Mouse (Mus musculus) neural tube, embryonic 12.5 days (tissue): ENCODE results near the gene Ino80e. TPM values are rescaled to one million over a fixed set of nuclear protein-coding genes. Genes with fewer than 3 reads are reported as not detected.

Experiments
- ATAC-seq: fragments of 200-750 bp; cut with Nextera tagmentation; 2 replicates; pipeline ENCODE4 v1.8.0; 2017; ENCODE audit warnings: low read depth, mild to moderate bottlenecking, moderate TSS enrichment, moderate library complexity; ENCODE audit not compliant: low FRiP score
- H3K27ac ChIP-seq: fragments of 300-500 bp; sonication (generic); 2 replicates; pipeline ENCODE4 v1.5.1; 2016
- H3K27me3 ChIP-seq: fragments of 300-500 bp; sonication (generic); replicated peaks from 2 replicates; pipeline ENCODE4 v1.6.1; 2016; ENCODE audit warnings: mild to moderate bottlenecking
- H3K36me3 ChIP-seq: fragments of 300-500 bp; sonication (generic); 2 replicates; pipeline ENCODE4 v1.6.1; 2016; ENCODE audit warnings: mild to moderate bottlenecking
- H3K4me1 ChIP-seq: fragments of 300-500 bp; sonication (generic); 2 replicates; pipeline ENCODE4 v1.6.1; 2016
- H3K4me2 ChIP-seq: fragments of 300-500 bp; sonication (generic); replicated peaks from 2 replicates; pipeline ENCODE4 v1.6.1; 2016; ENCODE audit warnings: mild to moderate bottlenecking
- H3K4me3 ChIP-seq: fragments of 300-500 bp; sonication (generic); 2 replicates; pipeline ENCODE4 v1.5.1; 2016
- H3K9ac ChIP-seq: fragments of 300-500 bp; sonication (generic); 2 replicates; pipeline ENCODE4 v1.6.1; 2016; ENCODE audit warnings: mild to moderate bottlenecking
- H3K9me3 ChIP-seq: fragments of 300-500 bp; sonication (generic); 2 replicates; pipeline ENCODE4 v1.6.1; 2016; ENCODE audit warnings: mild to moderate bottlenecking
- WGBS: fragments of 180-500 bp; shearing (Covaris S2); methylation state at CpG from one replicate; pipeline ENCODE4 v1.1.7; 2016; 5-methylcytosine and 5-hydroxymethylcytosine counted together
- polyA plus RNA-seq: library from polyadenylated mRNA; unstranded; fragments of >200 nt; fragmentation: Nextera tagmentation; extraction: Ambion mirVana; gene quantifications from 2 replicates; pipeline ENCODE4 v1.2.1, GENCODE M21; 2016

Ino80e gene
- polyA plus RNA-seq, 1 experiment from 2014 or later = 86.4 TPM

- no peak overlapping the region for H3K9ac ChIP-seq
- H3K4me1 ChIP-seq = peaks cover 21% of the 10 kb centered on the region
- ATAC-seq = no peak
- H3K36me3 ChIP-seq = peaks cover 41% of the 10 kb centered on the region
- WGBS = 92% methylated on average over 6 of the region's 6 CpGs
- no peaks in the 10 kb centered on the region for H3K9me3 ChIP-seq
- H3K27ac ChIP-seq = no peak overlapping the region
- H3K4me3 ChIP-seq = no peak overlapping the region
- peaks cover 37% of the 10 kb centered on the region for H3K27me3 ChIP-seq
- no peak overlapping the region for H3K4me2 ChIP-seq
These were observed 12.0 kb downstream of the Ino80e start for GRCm38 (mm10) chr7:126850161-126850560.

GRCm38 (mm10) chr7:126848794-126849193 is 13.4 kb downstream of the Ino80e start:
- H3K9ac ChIP-seq = peak overlapping the region; percentile 75
- H3K27ac ChIP-seq = no peak overlapping the region
- H3K27me3 ChIP-seq = peaks cover 37% of the 10 kb centered on the region
- peak overlapping the region; percentile 54 for H3K4me3 ChIP-seq
- no peaks in the 10 kb centered on the region for H3K9me3 ChIP-seq
- no peak for ATAC-seq
- H3K36me3 ChIP-seq = peaks cover 28% of the 10 kb centered on the region
- H3K4me1 ChIP-seq = peaks cover 21% of the 10 kb centered on the region
- H3K4me2 ChIP-seq = peak overlapping the region; percentile 99
- 22% methylated on average over 10 of the region's 10 CpGs for WGBS

- Histone ChIP-seq H3K27ac (no peak overlapping the region), H3K36me3 (peaks cover 17% of the 10 kb centered on the region), H3K9me3 (no peaks in the 10 kb centered on the region), H3K9ac (peak overlapping the region; percentile 75), H3K4me1 (peaks cover 21% of the 10 kb centered on the region), H3K4me2 (peak overlapping the region; percentile 99), H3K27me3 (peaks cover 40% of the 10 kb centered on the region), H3K4me3 (peak overlapping the region; percentile 54)
- peak; percentile 51 for ATAC-seq
- 1% methylated on average over 72 of the region's 74 CpGs for WGBS
These were observed 14.5 kb downstream of the Ino80e start for GRCm38 (mm10) chr7:126847421-126848398.

DNA sequence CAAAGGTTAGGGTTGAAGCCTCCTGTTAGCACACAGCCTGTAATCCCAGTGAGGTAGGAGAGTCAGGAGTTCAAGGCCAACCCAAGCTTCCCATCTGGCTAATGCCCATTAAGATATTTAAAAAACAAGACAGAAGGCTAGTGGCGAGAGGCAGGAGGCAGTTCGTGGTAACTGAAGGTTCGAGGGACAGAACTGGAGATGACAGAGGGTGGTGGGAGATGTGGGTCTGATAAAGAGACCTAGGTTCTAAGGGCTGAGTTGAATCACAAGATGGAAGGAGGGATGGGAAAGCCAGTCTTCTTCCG is 15.1 kb downstream of the Ino80e start, which contains the start of gene Doc2a:
TSS of gene Doc2a (plus strand) at position 301 of the 305 bp plus-strand sequence.
- peak within 1 kb of the TSS; percentile 54 for H3K4me3 ChIP-seq
- H3K4me1 ChIP-seq = peaks cover 21% of the 10 kb centered on the region
- H3K36me3 ChIP-seq = peaks cover 10% of the 10 kb centered on the region
- H3K27me3 ChIP-seq = peaks cover 40% of the 10 kb centered on the region
- no peaks in the 10 kb centered on the region for H3K9me3 ChIP-seq
- peak within 1 kb of the TSS; percentile 99 for H3K4me2 ChIP-seq
- H3K27ac ChIP-seq = no peak within 1 kb of the TSS
- no peak for ATAC-seq
- peak within 1 kb of the TSS; percentile 75 for H3K9ac ChIP-seq
- WGBS = 26% methylated on average over 4 of the region's 4 CpGs

DNA sequence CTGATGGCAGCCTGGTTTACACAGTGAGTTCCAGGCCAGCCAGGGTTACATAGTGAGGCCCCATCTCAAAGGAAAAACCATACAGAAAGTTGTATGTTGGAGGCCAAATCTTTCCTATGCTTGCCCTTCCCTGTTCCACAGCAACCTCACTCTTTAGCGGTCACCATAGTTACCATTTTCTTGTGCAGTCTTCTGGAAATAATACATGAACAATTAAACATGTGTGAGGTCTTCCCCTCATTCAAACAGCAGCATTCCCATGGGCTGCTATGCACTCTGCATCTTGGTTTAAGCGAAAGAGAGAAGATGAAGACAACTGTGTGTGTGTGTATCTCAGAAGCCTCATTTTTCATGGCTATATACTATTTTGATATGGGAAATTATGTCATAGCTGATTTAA is 16.7 kb downstream of the Ino80e start:
- no peak overlapping the region for H3K4me3 ChIP-seq
- no peaks in the 10 kb centered on the region for H3K36me3 ChIP-seq
- no peak overlapping the region for H3K4me2 ChIP-seq
- no peaks in the 10 kb centered on the region for H3K9me3 ChIP-seq
- 44% methylated on average over 2 of the region's 2 CpGs for WGBS
- H3K9ac ChIP-seq = no peak overlapping the region
- H3K27me3 ChIP-seq = peaks cover 38% of the 10 kb centered on the region
- H3K4me1 ChIP-seq = peaks cover 21% of the 10 kb centered on the region
- ATAC-seq = no peak
- H3K27ac ChIP-seq = no peak overlapping the region

- WGBS = 84% methylated on average over 9 of the region's 9 CpGs
- H3K9me3 ChIP-seq = no peaks in the 10 kb centered on the region
- no peak overlapping the region for H3K27ac ChIP-seq
- peaks cover 17% of the 10 kb centered on the region for H3K27me3 ChIP-seq
- ATAC-seq = no peak
- H3K36me3 ChIP-seq = no peaks in the 10 kb centered on the region
- peaks cover 14% of the 10 kb centered on the region for H3K4me1 ChIP-seq
- no peak overlapping the region for H3K4me2 ChIP-seq
- no peak overlapping the region for H3K4me3 ChIP-seq
- no peak overlapping the region for H3K9ac ChIP-seq
These were observed 18.9 kb downstream of the Ino80e start for GRCm38 (mm10) chr7:126843276-126843675.

DNA sequence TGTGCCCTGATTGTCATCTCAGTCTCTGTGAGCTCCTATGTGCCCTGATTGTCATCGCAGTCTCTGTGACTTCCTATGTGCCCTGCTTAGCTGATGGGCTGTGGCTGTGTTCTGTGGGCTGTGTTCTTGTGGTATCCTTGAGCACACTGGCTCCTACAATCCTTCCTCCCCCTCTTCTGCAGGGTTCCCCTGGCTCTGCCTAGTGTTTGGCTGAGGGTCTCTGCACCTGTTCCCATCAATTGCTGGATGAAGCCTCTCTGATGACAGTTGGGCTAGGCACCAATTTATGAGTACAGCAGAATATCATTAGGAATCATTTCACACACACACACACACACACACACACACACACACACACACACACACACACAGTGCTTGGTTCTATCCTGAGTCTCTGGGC is 28.9 kb downstream of the Ino80e start:
- H3K4me2 ChIP-seq = no peak overlapping the region
- ATAC-seq = no peak
- WGBS = 96% methylated on average over 1 of the region's 1 CpGs

DNA sequence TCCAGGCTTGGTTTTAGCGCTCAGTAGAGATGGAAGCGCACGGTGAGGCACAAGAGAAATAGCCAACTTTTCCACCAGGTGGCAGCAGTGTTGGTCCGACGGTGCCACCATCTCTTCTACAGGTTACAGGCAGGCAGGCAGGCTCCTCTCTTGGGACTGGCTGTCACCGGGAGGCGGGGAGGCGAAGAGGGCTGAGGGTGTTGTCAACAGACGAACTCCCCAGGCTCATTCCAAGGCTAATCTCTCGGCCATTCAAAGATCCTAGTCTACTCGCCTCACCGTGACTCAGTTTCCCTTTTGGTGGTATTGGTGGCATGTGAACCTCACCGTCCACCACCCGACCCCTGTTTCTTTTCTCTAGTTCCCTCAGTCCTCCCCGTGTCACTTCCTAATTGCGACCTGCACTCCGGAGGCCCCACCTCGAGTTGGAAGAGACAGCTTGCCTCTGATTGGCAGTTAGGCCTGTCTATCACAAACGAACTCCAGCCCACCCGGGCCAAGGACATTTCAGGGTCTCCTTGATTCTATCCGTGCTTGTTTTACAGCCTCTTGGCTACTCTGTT is 30.1 kb downstream of the Ino80e start:
- peak overlapping the region; percentile 13; the same call in 1 of the 2 replicates for H3K4me3 ChIP-seq
- peaks cover 7% of the 10 kb centered on the region; the same call in 1 of the 2 replicates for H3K36me3 ChIP-seq
- H3K27me3 ChIP-seq = 0 out of 2 replicates have a peak, but pooled peaks cover 7% of the 10 kb centered on the region
- no peaks in the 10 kb centered on the region for H3K9me3 ChIP-seq
- no peak overlapping the region for H3K27ac ChIP-seq
- H3K4me2 ChIP-seq = peak overlapping the region; percentile 60
- H3K4me1 ChIP-seq = peaks cover 12% of the 10 kb centered on the region
- ATAC-seq = peak; percentile 76
- under 1% methylated on average over 21 of the region's 21 CpGs for WGBS
- no peak overlapping the region for H3K9ac ChIP-seq

More for the DNA sequence above, 28.9 kb downstream of the Ino80e start:
- H3K9me3 ChIP-seq = no peaks in the 10 kb centered on the region
- H3K4me1 ChIP-seq = peaks cover 12% of the 10 kb centered on the region
- no peak overlapping the region for H3K27ac ChIP-seq
- peaks cover 7% of the 10 kb centered on the region; the same call in 1 of the 2 replicates for H3K36me3 ChIP-seq
- no peak overlapping the region for H3K9ac ChIP-seq
- H3K4me3 ChIP-seq = no peak overlapping the region
- H3K27me3 ChIP-seq = 0 out of 2 replicates have a peak, but pooled peaks cover 7% of the 10 kb centered on the region

- Histone ChIP-seq H3K27me3 (0 out of 2 replicates have a peak, but pooled peaks cover 7% of the 10 kb centered on the region), H3K4me1 (peaks cover 17% of the 10 kb centered on the region), H3K4me3 (peak within 1 kb of the TSS; percentile 13; the same call in 1 of the 2 replicates), H3K4me2 (peak within 1 kb of the TSS; percentile 60), H3K9me3 (no peaks in the 10 kb centered on the region), H3K27ac (no peak within 1 kb of the TSS), H3K9ac (no peak within 1 kb of the TSS), H3K36me3 (peaks cover 7% of the 10 kb centered on the region; the same call in 1 of the 2 replicates)
- WGBS = 62% methylated on average over 5 of the region's 5 CpGs
- ATAC-seq = no peak
These were observed 30.6 kb downstream of the Ino80e start, which contains the start of gene 4930451I11Rik for GRCm38 (mm10) chr7:126831539-126831938. TSS of gene 4930451I11Rik (minus strand) at chr7:126831639.

GRCm38 (mm10) chr7:126825952-126826351 is 36.2 kb downstream of the Ino80e start:
- H3K4me3 ChIP-seq = no peak overlapping the region
- peaks cover 17% of the 10 kb centered on the region; the same call in 1 of the 2 replicates for H3K27me3 ChIP-seq
- H3K4me1 ChIP-seq = peaks cover 44% of the 10 kb centered on the region
- H3K9ac ChIP-seq = no peak overlapping the region
- H3K27ac ChIP-seq = no peak overlapping the region
- H3K4me2 ChIP-seq = peak overlapping the region; percentile 73
- H3K9me3 ChIP-seq = no peaks in the 10 kb centered on the region
- peaks cover 7% of the 10 kb centered on the region; the same call in 1 of the 2 replicates for H3K36me3 ChIP-seq
- 80% methylated on average over 5 of the region's 5 CpGs for WGBS
- no peak for ATAC-seq

DNA sequence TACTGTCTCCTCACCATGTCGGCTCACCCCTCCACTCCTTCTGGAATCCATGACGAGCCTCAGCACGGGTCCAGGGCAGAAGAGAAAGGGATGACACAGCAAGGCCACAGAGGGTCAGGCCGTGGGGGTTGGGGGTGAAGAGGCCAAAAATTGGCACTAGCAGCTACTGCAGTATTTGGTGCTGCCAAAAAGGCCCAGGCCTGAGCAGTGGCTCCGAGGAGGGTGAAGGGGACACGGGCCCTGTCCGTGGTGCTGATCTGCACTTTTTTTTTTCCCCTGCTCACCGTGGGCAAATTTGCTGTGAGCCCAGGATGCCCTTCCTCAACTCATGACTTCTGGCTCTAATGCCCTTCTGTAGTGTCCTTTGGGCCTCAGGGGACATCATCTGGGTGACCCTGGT is 36.8 kb downstream of the Ino80e start:
- peaks cover 17% of the 10 kb centered on the region; the same call in 1 of the 2 replicates for H3K27me3 ChIP-seq
- no peak overlapping the region; the same call in 1 of the 2 replicates for H3K4me3 ChIP-seq

DNA sequence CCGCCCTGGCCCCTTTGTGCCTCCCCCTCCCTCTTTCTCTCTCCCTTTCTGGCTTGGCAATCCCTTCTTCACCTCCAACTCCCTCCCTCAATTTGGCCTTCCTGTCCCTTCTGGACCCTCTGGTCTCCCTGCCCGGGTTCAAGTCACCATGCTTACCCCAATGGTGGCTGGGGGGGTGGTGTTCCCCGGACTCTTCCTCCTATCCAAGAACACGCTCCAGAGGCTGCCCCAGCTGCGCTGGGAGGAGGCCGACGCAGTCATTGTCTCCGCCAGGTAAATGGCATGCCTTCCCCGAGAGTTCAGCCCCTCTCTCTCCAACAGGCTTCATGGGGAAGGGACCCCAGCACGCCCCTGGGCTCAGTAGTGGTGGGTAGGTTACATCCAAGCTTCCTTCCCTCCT is 38.2 kb downstream of the Ino80e start:
- Histone ChIP-seq H3K4me2 (peak overlapping the region; percentile 73), H3K9me3 (no peaks in the 10 kb centered on the region), H3K4me1 (peaks cover 36% of the 10 kb centered on the region), H3K4me3 (peak overlapping the region; percentile 59), H3K27me3 (peaks cover 13% of the 10 kb centered on the region; the same call in 1 of the 2 replicates), H3K27ac (peak overlapping the region; percentile 21; the same call in 1 of the 2 replicates), H3K36me3 (peaks cover 5% of the 10 kb centered on the region; the same call in 1 of the 2 replicates), H3K9ac (peak overlapping the region; percentile 82)
- no peak for ATAC-seq
- 13% methylated on average over 10 of the region's 10 CpGs for WGBS

More for the DNA sequence above, 36.8 kb downstream of the Ino80e start:
- no peak for ATAC-seq
- Histone ChIP-seq H3K27ac (no peak overlapping the region), H3K9me3 (no peaks in the 10 kb centered on the region), H3K4me1 (peaks cover 44% of the 10 kb centered on the region), H3K36me3 (peaks cover 7% of the 10 kb centered on the region; the same call in 1 of the 2 replicates), H3K4me2 (peak overlapping the region; percentile 73), H3K9ac (0 out of 2 replicates have a peak overlapping the region, but pooled peaks have one; percentile 33)
- WGBS = 26% methylated on average over 8 of the region's 8 CpGs
